Mouse (Mus musculus) frontal cortex, postnatal 14 days (tissue): ENCODE results near the gene Enpep.

Source experiments
- DNase-seq, 2 experiments: peaks; one replicate each; pipeline ENCODE4 v3.0.0; 2022; ENCODE audit warnings: low spot score in 2 of 2

The Enpep gene

GRCm38 (mm10) chr3:129332586-129332985, at the start of gene Enpep:
Gene Enpep (minus strand): TSS chr3:129332720.
- DNase-seq: no peak

GRCm38 (mm10) chr3:129379109-129379508, 46.6 kb upstream of the Enpep start:
- DNase-seq: no peak

GRCm38 (mm10) chr3:129375087-129375486, 42.6 kb upstream of the Enpep start:
- no peak for DNase-seq

GRCm38 (mm10) chr3:129373108-129373507, 40.6 kb upstream of the Enpep start:
- DNase-seq: no peak

GRCm38 (mm10) chr3:129369491-129369890, 37.0 kb upstream of the Enpep start:
- DNase-seq: no peak

GRCm38 (mm10) chr3:129365919-129366318, 33.4 kb upstream of the Enpep start:
- no peak for DNase-seq

- no peak for DNase-seq
Measured at GRCm38 (mm10) chr3:129364818-129365390, 32.4 kb upstream of the Enpep start.

GRCm38 (mm10) chr3:129363426-129363825, 30.9 kb upstream of the Enpep start:
- no peak for DNase-seq

- DNase-seq: no peak
Measured at GRCm38 (mm10) chr3:129358115-129358514, 25.6 kb upstream of the Enpep start.

- no peak for DNase-seq
Measured at GRCm38 (mm10) chr3:129353901-129354300, 21.4 kb upstream of the Enpep start.

GRCm38 (mm10) chr3:129351320-129351877, 18.9 kb upstream of the Enpep start:
- DNase-seq: no peak

GRCm38 (mm10) chr3:129347277-129347676, 14.8 kb upstream of the Enpep start:
- DNase-seq: no peak

GRCm38 (mm10) chr3:129342767-129343166, 10.2 kb upstream of the Enpep start:
- DNase-seq: no peak

GRCm38 (mm10) chr3:129341066-129341465, 8.5 kb upstream of the Enpep start:
- no peak for DNase-seq

- DNase-seq: no peak
Measured at GRCm38 (mm10) chr3:129338296-129339091, 6.0 kb upstream of the Enpep start.

GRCm38 (mm10) chr3:129332142-129332541, 378 bp downstream of the Enpep start:
- DNase-seq: no peak

GRCm38 (mm10) chr3:129331427-129331826, 1.1 kb downstream of the Enpep start:
- DNase-seq: no peak

GRCm38 (mm10) chr3:129328056-129328455, 4.5 kb downstream of the Enpep start:
- no peak for DNase-seq

GRCm38 (mm10) chr3:129321585-129321984, 10.9 kb downstream of the Enpep start:
- DNase-seq: no peak

- DNase-seq: no peak
Measured at GRCm38 (mm10) chr3:129317032-129317729, 15.3 kb downstream of the Enpep start.

GRCm38 (mm10) chr3:129313671-129314415, 18.7 kb downstream of the Enpep start:
- no peak for DNase-seq

GRCm38 (mm10) chr3:129313221-129313620, 19.3 kb downstream of the Enpep start:
- no peak for DNase-seq
